Mouse (Mus musculus) embryonic fibroblast, embryonic 13.5 days (primary cell): ENCODE data around the gene Tspan13. TPM values are rescaled to one million over a fixed set of nuclear protein-coding genes. Genes with fewer than 3 reads are reported as not detected.

ENCODE experiments used
- H3K27ac ChIP-seq: 2 replicates; pipeline ENCODE4 v1.5.1; 2012; ENCODE audit warnings: low read length, control low read depth, inconsistent platforms; ENCODE audit not compliant: insufficient read depth
- H3K4me1 ChIP-seq: 2 replicates; pipeline ENCODE4 v1.6.1; 2011; ENCODE audit warnings: low read length; ENCODE audit not compliant: control insufficient read depth, insufficient read depth
- H3K4me3 ChIP-seq: 2 replicates; pipeline ENCODE4 v1.5.1; 2011; ENCODE audit warnings: mild to moderate bottlenecking, control low read depth, low read length; ENCODE audit not compliant: insufficient read depth
- CTCF ChIP-seq: IDR thresholded peaks from 2 replicates; pipeline ENCODE4 v1.5.1; 2011; ENCODE audit warnings: mild to moderate bottlenecking, control low read depth, low read length, moderate library complexity, borderline replicate concordance; ENCODE audit not compliant: insufficient read depth
- POLR2A ChIP-seq: IDR thresholded peaks from 2 replicates; pipeline ENCODE4 v1.6.1; 2011; ENCODE audit warnings: low read depth, mild to moderate bottlenecking, control low read depth, low read length, moderate library complexity
- polyA plus RNA-seq: library from polyadenylated mRNA; stranded (reverse); fragments of >200 nt; gene quantifications from 2 replicates; pipeline ENCODE4 v1.2.4, GENCODE M21; 2011; ENCODE audit warnings: low read depth; ENCODE audit not compliant: missing spikeins, insufficient read length

Tspan13 gene
- polyA plus RNA-seq, 1 experiment: 5.6 TPM

- Histone ChIP-seq H3K4me3 (no peak overlapping the region), H3K27ac (no peak overlapping the region), H3K4me1 (no peaks in the 10 kb centered on the region)
- TF ChIP-seq CTCF (no peak), POLR2A (no peak)
These were observed 6.2 kb downstream of the Tspan13 start for GRCm38 (mm10) chr12:36036121-36036520.

- Histone ChIP-seq H3K27ac (no peak overlapping the region), H3K4me3 (no peak overlapping the region), H3K4me1 (no peaks in the 10 kb centered on the region)
- TF ChIP-seq CTCF: no peak
- no peak for TF ChIP-seq POLR2A
These were observed 6.8 kb downstream of the Tspan13 start for GRCm38 (mm10) chr12:36035501-36035900.

GRCm38 (mm10) chr12:36032419-36032818, 9.9 kb downstream of the Tspan13 start:
- TF ChIP-seq CTCF (no peak), POLR2A (no peak)
- Histone ChIP-seq H3K4me1 (no peaks in the 10 kb centered on the region), H3K27ac (no peak overlapping the region), H3K4me3 (no peak overlapping the region)

GRCm38 (mm10) chr12:36030660-36031363, 11.5 kb downstream of the Tspan13 start:
- TF ChIP-seq POLR2A (no peak), CTCF (no peak)
- Histone ChIP-seq H3K27ac (no peak overlapping the region), H3K4me1 (no peaks in the 10 kb centered on the region; the same call in 1 of the 2 replicates), H3K4me3 (no peak overlapping the region)

- H3K4me3 ChIP-seq: no peak overlapping the region
- H3K27ac ChIP-seq: no peak overlapping the region
- H3K4me1 ChIP-seq: no peaks in the 10 kb centered on the region; the same call in 1 of the 2 replicates
- no peak for TF ChIP-seq POLR2A
- no peak for TF ChIP-seq CTCF
These were observed 12.6 kb downstream of the Tspan13 start for GRCm38 (mm10) chr12:36029687-36030086.

GRCm38 (mm10) chr12:36028968-36029645, 13.2 kb downstream of the Tspan13 start:
- Histone ChIP-seq H3K4me1 (no peaks in the 10 kb centered on the region; the same call in 1 of the 2 replicates), H3K4me3 (no peak overlapping the region), H3K27ac (no peak overlapping the region)
- no peak for TF ChIP-seq POLR2A
- TF ChIP-seq CTCF: no peak

- Histone ChIP-seq H3K4me3 (no peak overlapping the region), H3K27ac (no peak overlapping the region), H3K4me1 (no peaks in the 10 kb centered on the region; the same call in 1 of the 2 replicates)
- TF ChIP-seq CTCF: no peak
- no peak for TF ChIP-seq POLR2A
These were observed 15.1 kb downstream of the Tspan13 start for GRCm38 (mm10) chr12:36027171-36027570.

GRCm38 (mm10) chr12:36026126-36026525, 16.2 kb downstream of the Tspan13 start:
- TF ChIP-seq CTCF: no peak
- Histone ChIP-seq H3K4me1 (no peaks in the 10 kb centered on the region; the same call in 1 of the 2 replicates), H3K4me3 (no peak overlapping the region), H3K27ac (no peak overlapping the region)

GRCm38 (mm10) chr12:36020710-36021109, 21.6 kb downstream of the Tspan13 start:
- no peak overlapping the region for H3K27ac ChIP-seq
- no peaks in the 10 kb centered on the region for H3K4me1 ChIP-seq
- no peak for TF ChIP-seq POLR2A
- no peak for TF ChIP-seq CTCF
- H3K4me3 ChIP-seq: no peak overlapping the region

- Histone ChIP-seq H3K4me1 (no peaks in the 10 kb centered on the region), H3K4me3 (no peak overlapping the region)
- no peak for TF ChIP-seq POLR2A
- TF ChIP-seq CTCF: no peak
These were observed 22.2 kb downstream of the Tspan13 start for GRCm38 (mm10) chr12:36020081-36020480.

More at GRCm38 (mm10) chr12:36020081-36020480, 22.2 kb downstream of the Tspan13 start:
- no peak overlapping the region for H3K27ac ChIP-seq
